Mouse (Mus musculus) myocyte (in vitro differentiated cells): Measurements from ENCODE around the gene Aldh16a1.

ENCODE experiments used
- CEBPB ChIP-seq: IDR thresholded peaks from 2 replicates; pipeline ENCODE4 v1.6.1; 2011; ENCODE audit warnings: mild to moderate bottlenecking, moderate library complexity; ENCODE audit not compliant: poor library complexity, insufficient read depth, severe bottlenecking
- E2F4 ChIP-seq: IDR thresholded peaks from one replicate; pipeline ENCODE4 v1.6.1; 2011; ENCODE audit warnings: mild to moderate bottlenecking, control low read depth, moderate library complexity; ENCODE audit not compliant: insufficient read depth
- MAX ChIP-seq: IDR thresholded peaks from one replicate; pipeline ENCODE4 v1.6.1; 2011; ENCODE audit warnings: low read depth, mild to moderate bottlenecking, control low read depth
- MYOD1 ChIP-seq, 3 experiments: IDR thresholded peaks; one replicate each; pipeline ENCODE4 v1.6.1; 2011; ENCODE audit warnings: control low read depth in 2 of 3, low read depth in 2 of 3, mild to moderate bottlenecking in 2 of 3, moderate library complexity in 1 of 3; ENCODE audit not compliant: insufficient read length in 2 of 3, control insufficient read depth in 1 of 3
- MYOG ChIP-seq, 3 experiments: IDR thresholded peaks; one replicate each; pipeline ENCODE4 v1.6.1; 2011; ENCODE audit warnings: control low read depth in 2 of 3, low read depth in 2 of 3, mild to moderate bottlenecking in 2 of 3; ENCODE audit not compliant: insufficient read length in 2 of 3, control insufficient read depth in 1 of 3, insufficient read depth in 1 of 3
- POLR2A ChIP-seq: IDR thresholded peaks from one replicate; pipeline ENCODE4 v1.6.1; 2011; ENCODE audit warnings: low read depth, mild to moderate bottlenecking, control low read depth, moderate library complexity; ENCODE audit not compliant: insufficient read length
- POLR2AphosphoS2 ChIP-seq: IDR thresholded peaks from one replicate; pipeline ENCODE4 v1.6.1; 2011; ENCODE audit warnings: low read depth, control low read depth; ENCODE audit not compliant: insufficient read length
- SRF ChIP-seq: IDR thresholded peaks from one replicate; pipeline ENCODE4 v1.6.1; 2011; ENCODE audit warnings: low read depth; ENCODE audit not compliant: control insufficient read depth, insufficient read length
- TCF12 ChIP-seq: IDR thresholded peaks from one replicate; pipeline ENCODE4 v1.6.1; 2011; ENCODE audit warnings: mild to moderate bottlenecking, control low read depth; ENCODE audit not compliant: poor library complexity, insufficient read depth, severe bottlenecking
- USF1 ChIP-seq: IDR thresholded peaks from one replicate; pipeline ENCODE4 v1.6.1; 2011; ENCODE audit warnings: low read depth, mild to moderate bottlenecking, control low read depth, moderate library complexity

DNA sequence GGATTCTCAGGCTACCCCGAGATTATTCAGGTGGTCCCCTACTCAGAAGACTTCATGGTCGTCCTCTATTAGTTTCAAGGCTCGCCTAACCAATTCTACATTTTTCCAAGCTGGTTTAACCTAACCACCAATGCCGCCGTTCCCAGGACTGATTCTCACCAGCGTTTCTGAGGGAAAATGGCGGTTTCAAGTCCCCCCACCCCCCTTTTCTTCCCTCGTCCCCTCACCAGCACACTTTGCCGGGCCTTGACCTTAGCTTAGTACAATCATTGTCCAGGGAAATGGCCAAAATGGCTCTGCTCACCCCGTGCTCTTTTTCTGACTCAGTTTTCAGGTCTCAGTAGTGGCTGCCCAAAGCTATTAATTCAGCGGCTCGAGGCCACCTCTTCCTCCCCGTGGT, 21.0 kb upstream of the Aldh16a1 start:
- TF ChIP-seq USF1, result no peak
- TF ChIP-seq POLR2A, result no peak
- TF ChIP-seq TCF12, result no peak
- no peak for TF ChIP-seq MAX
- no peak for TF ChIP-seq MYOD1 (IDR thresholded peaks at IDR 0.05; ENCODE audit: control insufficient read depth in 1 of 3, insufficient read length in 2 of 3, low read depth in 2 of 3)
- no peak for TF ChIP-seq E2F4
- TF ChIP-seq POLR2AphosphoS2, result no peak
- no peak for TF ChIP-seq CEBPB
- no peak for TF ChIP-seq MYOG (IDR thresholded peaks at IDR 0.05; ENCODE audit: control insufficient read depth in 1 of 3, insufficient read depth in 1 of 3, insufficient read length in 2 of 3, low read depth in 2 of 3)
- TF ChIP-seq SRF, result no peak
